Mouse (Mus musculus) thymus, adult 2 months (tissue): ENCODE measurements at regions not wholly inside any gene's neighbourhood (a gene's known extent, or its start where the extent isn't known, plus 50 kb on each side); places are given as distances from the start of the nearest gene placed in this dataset.

Source experiments
- DNase-seq: peaks from one replicate; pipeline ENCODE4 v3.0.0; 2021
- H3K27ac ChIP-seq: fragments of 200-500 bp; 2 replicates; pipeline ENCODE4 v1.5.1; 2012; ENCODE audit warnings: low read length, control low read depth; ENCODE audit not compliant: control insufficient read depth, insufficient read depth
- H3K27me3 ChIP-seq: fragments of 200-500 bp; 2 replicates; pipeline ENCODE4 v1.6.1; 2012; ENCODE audit warnings: mild to moderate bottlenecking, low read length, moderate library complexity, mixed read lengths; ENCODE audit not compliant: control insufficient read depth, insufficient read depth
- H3K36me3 ChIP-seq: fragments of 200-500 bp; 2 replicates; pipeline ENCODE4 v1.6.1; 2012; ENCODE audit warnings: mild to moderate bottlenecking, low read length, moderate library complexity; ENCODE audit not compliant: control insufficient read depth, insufficient read depth
- H3K4me1 ChIP-seq: fragments of 200-500 bp; replicated peaks from 2 replicates; pipeline ENCODE4 v1.6.1; 2012; ENCODE audit warnings: low read length; ENCODE audit not compliant: control insufficient read depth, insufficient read depth
- H3K4me3 ChIP-seq: fragments of 200-500 bp; 2 replicates; pipeline ENCODE4 v1.5.1; 2012; ENCODE audit warnings: mild to moderate bottlenecking, low read length, control low read depth, moderate library complexity; ENCODE audit not compliant: control insufficient read depth, insufficient read depth
- CTCF ChIP-seq: fragments of 200-500 bp; IDR thresholded peaks from 2 replicates; pipeline ENCODE4 v1.5.1; 2012; ENCODE audit warnings: mild to moderate bottlenecking, control low read depth, low read length, moderate library complexity, borderline replicate concordance; ENCODE audit not compliant: control insufficient read depth, poor library complexity, insufficient read depth; ENCODE audit errors: extremely low read depth
- POLR2A ChIP-seq: fragments of 200-500 bp; IDR thresholded peaks from 2 replicates; pipeline ENCODE4 v1.6.1; 2012; ENCODE audit warnings: mild to moderate bottlenecking, low read length, control low read depth, moderate library complexity; ENCODE audit not compliant: control insufficient read depth, poor library complexity, insufficient read depth; ENCODE audit errors: extremely low read depth
- WGBS: fragments of 180-500 bp; shearing (Covaris S2); methylation state at CpG from one replicate; pipeline ENCODE4 v1.1.7; 2018; 5-methylcytosine and 5-hydroxymethylcytosine counted together

DNA sequence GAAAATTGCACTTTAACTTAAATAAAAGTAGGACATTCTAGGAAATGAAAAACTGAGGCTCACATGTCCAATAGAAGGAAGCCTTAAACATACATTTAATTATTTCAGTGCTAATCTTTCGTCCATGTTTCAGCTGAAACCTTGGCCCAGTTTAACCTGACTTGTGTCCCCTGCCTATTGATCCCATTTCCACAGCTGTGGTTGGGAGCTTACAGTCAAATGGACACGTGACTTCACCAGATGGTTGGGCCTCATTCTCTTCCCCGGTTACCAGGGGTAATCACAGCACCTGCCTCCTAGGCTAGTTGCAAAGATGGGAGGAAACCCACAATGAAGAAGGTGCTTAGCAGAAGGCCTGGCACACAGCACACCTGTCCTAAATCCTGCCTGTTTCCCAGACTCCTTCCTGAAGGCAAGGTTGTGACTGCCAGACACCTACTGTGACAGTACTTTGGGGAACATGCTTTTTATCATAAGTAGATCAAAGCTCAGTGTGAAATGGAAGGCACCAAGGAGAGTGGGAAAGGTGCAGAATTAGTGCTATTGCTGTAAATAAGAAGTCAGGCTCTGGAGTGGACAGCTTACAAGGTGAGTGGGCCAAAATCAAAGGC is 52.4 kb upstream of the Gadd45a start:
- Histone ChIP-seq H3K4me1 (peaks cover 3% of the 10 kb centered on the region), H3K27ac (no peak overlapping the region), H3K27me3 (no peaks in the 10 kb centered on the region), H3K36me3 (no peaks in the 10 kb centered on the region), H3K4me3 (no peak overlapping the region)
- 58% methylated on average over 3 of the region's 3 CpGs for WGBS
- TF ChIP-seq CTCF, result no peak
- no peak for TF ChIP-seq POLR2A
- DNase-seq, result no peak

DNA sequence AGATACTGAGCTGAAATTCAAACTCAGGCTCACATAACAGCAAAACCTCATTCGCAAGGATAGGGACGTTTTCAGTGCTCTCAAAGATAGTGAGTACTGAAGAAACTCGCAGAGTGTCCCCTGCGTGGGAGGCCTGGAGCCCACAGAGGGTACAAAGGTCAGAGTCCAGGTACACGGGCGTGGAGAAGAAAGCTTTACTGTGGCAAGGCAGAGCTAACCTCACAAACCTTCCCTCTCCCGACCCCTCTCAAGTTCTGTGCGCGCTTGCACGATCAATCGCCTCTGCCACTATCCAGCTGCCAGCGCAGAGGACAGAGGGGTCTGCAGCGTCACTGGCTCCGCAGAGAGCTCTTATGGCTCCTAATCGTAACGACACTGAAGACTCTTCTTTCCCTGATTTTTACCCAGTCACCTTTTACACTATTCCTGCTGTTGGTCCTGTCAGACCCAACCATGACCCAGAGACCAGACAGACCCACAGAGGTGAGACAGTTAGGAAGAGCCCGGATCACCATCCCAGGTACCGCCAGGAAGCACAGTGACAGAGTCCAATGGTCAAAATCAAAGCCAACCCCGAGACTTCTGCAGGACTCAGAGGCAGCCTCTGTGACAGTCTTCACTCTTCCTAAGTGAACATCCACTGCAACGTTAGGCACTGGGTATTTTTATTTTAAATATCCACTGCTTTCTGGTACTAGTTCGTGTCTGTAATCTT is 51.6 kb upstream of the Gadd45a start:
- H3K27me3 ChIP-seq, result no peaks in the 10 kb centered on the region
- no peaks in the 10 kb centered on the region; the same call in 1 of the 2 replicates for H3K4me1 ChIP-seq
- no peak for DNase-seq
- WGBS, result 94% methylated on average over 21 of the region's 21 CpGs
- H3K4me3 ChIP-seq, result no peak overlapping the region
- H3K36me3 ChIP-seq, result no peaks in the 10 kb centered on the region
- H3K27ac ChIP-seq, result no peak overlapping the region
- TF ChIP-seq CTCF (no peak), POLR2A (no peak)

DNA sequence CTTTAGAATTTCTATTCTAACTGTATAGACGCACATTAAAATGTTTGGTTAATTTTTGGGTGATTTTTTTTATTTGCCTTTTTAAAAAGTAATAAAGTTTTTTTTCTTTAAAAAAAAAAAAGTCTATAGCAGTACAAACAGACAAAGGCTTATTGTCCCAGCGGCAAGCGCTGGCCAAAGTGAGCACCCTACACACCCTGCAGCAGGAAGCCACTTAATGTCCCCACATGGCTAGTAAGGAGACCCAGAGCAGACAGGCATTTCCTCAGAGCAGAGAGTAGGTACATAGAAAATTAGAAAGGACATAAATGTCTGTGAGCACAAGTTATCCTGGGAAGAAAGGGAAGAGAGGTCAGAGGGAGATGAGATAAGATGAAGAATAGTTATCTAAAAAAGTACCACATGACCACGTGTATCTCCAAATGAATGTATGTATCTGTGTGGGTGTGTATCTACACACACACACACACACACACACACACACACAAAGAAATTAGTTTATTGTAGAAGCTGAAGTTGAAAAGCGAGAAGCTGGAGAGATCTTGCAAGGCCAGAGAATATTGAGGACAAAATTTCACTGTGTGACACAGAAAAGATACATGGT is 50.7 kb upstream of the Gadd45a start:
- DNase-seq, result no peak
- no peak overlapping the region for H3K27ac ChIP-seq
- no peaks in the 10 kb centered on the region for H3K27me3 ChIP-seq
- no peak overlapping the region for H3K4me3 ChIP-seq
- no peaks in the 10 kb centered on the region for H3K36me3 ChIP-seq
- 91% methylated on average over 5 of the region's 5 CpGs for WGBS
- H3K4me1 ChIP-seq, result no peaks in the 10 kb centered on the region; the same call in 1 of the 2 replicates
- TF ChIP-seq POLR2A, result no peak
- TF ChIP-seq CTCF, result no peak

DNA sequence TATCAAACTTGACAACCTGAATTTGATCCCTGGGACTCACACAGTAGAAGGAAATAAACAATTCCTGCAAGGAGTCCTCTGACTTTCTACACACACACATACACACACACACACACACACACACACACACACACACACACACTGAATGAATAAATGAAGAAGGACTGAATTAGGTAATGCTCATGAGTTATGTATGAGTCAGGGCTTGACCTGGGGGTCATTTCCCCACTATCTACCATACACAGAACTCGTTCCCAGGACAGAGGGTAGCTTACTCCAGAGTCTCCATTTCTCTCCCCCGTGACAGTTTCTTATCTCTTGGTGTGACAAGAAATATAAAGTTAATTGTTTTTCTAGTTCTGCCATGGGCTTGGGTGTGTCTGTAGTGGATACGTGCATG is 50.1 kb upstream of the Gadd45a start:
- no peak for TF ChIP-seq CTCF
- no peak for TF ChIP-seq POLR2A
- Histone ChIP-seq H3K36me3 (no peaks in the 10 kb centered on the region), H3K27ac (no peak overlapping the region), H3K27me3 (no peaks in the 10 kb centered on the region), H3K4me3 (no peak overlapping the region), H3K4me1 (no peaks in the 10 kb centered on the region; the same call in 1 of the 2 replicates)
- WGBS, result 94% methylated on average over 3 of the region's 3 CpGs
- no peak for DNase-seq
